Mouse (Mus musculus) left cerebral cortex, postnatal 10 days (tissue): Measurements from ENCODE around the gene Tom1l1. TPM values are rescaled to one million over a fixed set of nuclear protein-coding genes. Genes with fewer than 3 reads are reported as not detected.
A peak's percentile ranks its signal among the peaks of the same experiment; 100 is the strongest.
"Not testable (repeated sequence)": the region's sequence is repeated elsewhere in the genome, so short reads cannot be mapped to it uniquely, and the experiment has no call there.

Source experiments
- DNase-seq, 2 experiments: peaks; one replicate each; pipeline ENCODE4 v3.0.0; 2021 to 2022; ENCODE audit warnings: low spot score in 2 of 2, mixed read lengths in 1 of 2; ENCODE audit errors: extremely low spot score in 1 of 2
- intact Hi-C: fragments of 180-260 bp; cut with DNase I; formaldehyde crosslinking; loops from one replicate; pipeline ENCODE4 v1.15.1; 2025
- total RNA-seq, 2 experiments: library from RNA; stranded (reverse); gene quantifications; 2 replicates each; pipeline ENCODE4 v1.2.3; 2021

Gene Tom1l1
- total RNA-seq = 10 to 100 TPM; 17.1 to 19.3 TPM

DNA sequence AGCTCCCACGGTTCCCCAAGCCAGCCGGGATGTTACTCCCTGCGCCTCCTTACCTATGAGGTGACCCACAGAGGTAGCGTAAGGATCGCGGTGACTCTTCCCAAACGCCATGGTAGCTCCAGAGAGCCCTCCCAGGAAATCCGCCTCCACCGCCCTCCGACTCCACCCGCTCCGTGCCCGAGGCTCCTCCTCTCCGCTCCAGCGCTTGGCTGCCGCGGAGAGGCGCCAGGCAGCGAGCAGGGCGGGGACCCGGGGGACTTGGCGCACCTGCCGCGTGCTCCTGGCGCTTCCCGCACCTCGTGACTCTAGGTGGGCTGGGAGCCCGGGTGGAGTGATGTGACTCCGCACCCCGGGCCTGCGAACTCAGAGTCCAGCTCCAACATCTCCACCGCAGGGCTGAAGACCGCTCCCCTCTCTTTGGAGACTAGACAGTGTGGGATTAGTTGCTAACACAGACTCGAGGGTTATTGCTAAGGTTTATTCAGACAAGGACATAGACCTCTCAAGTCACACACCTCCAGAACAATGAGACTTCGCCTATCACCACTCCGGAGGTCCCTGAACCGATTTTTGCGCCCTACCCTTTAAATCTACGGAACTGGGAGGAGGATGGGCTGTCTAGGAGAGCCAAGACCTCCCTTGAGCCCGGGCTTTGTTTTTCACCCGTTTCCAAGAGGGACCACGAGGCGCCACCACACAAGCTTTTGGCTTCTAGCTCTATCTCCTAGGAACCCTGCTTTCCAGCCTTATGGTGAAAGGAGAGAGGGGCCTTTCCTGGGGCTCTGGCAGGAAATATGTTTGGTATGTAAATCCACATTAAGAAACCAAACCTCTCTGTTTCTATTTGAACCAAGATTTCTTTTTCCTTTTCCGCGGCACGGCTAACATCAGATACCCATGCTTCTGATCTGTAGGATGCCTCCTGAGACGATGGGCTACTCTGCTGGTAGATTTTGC, at the start of gene Tom1l1:
Gene Tom1l1, minus strand, starts transcription at position 907 of the 957 bp plus-strand sequence.
- peak; percentile 71 to 88 for DNase-seq
- intact Hi-C loops = no loop called here

DNA sequence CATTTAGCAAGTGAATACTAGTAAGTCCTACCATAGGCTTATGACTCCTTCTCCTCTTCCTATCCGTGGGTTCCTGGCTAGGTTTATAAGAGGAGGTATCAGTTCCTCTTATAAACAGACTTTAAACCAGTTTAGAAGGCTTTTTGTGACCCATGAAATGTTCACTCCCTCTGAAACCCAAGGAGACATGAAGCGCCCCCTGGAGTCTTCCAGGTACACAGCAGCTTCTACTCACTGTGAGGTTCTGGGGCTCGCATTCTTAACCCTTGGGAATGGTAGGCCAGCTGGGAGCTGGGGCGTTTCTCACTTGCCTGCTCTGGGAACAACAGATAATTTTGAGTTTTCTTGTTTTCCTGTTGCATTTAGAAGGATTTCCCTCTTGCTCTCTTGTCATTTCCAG, 45.4 kb upstream of the Tom1l1 start:
- intact Hi-C loops = no loop called here

DNA sequence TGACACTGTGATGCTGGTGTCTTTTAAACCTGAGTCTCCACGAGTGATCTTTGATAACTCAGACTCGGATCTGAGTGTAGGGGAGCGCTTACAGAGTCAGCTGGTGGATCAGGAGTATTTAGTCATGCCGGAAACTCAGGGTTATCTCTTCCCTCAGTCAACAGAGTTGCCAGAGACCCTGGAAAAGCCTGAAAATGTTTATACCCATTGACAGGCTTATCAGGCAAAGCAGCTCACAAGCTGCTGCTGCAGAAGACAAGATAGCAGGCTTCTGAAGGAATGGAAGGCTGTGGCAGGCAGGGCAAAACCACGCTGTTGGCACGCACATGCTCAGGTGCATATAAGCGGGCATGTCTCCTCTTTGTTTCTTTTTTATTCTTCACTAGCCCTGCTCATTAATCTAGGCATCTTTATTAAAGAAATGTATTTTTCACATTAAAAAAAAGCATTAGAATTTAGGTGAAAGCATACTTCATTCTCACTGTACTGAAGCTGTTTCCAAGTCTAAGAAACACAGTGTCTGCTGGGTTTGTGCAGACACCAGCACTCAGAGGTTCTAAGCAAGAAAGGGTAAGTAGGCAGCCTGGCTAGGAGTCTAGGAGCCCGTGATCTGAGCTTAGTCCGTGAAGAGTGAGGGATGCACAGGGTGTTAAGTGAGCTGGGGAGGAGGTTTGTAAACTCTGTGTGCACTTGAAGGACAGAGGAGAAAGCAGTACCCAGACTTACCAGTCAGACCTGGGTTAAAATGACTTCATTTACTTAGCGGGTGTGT, 39.4 kb upstream of the Tom1l1 start:
- intact Hi-C loops = no loop called here
- DNase-seq = no peak

More for the DNA sequence above, 45.4 kb upstream of the Tom1l1 start:
- no peak for DNase-seq

DNA sequence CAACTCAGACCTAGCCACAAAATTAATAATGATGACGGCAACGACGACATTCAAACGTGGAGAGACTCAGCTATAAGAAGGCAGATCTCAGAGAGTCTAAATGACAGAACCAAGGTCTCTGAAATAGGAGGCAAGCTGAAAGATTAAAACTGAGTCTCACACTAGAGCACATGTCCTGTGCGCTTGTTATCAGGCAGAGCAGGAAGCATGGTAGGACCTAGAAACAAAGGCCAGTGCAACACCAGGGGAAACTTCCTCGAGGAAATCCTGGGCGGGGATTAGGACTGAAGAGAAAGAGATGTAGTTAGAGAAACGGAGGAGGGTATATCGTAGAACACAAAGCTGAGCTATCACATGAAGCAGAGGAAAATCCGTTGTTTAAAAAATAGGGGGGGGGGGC, 38.6 kb upstream of the Tom1l1 start:
- intact Hi-C loops = no loop called here
- DNase-seq = no peak

DNA sequence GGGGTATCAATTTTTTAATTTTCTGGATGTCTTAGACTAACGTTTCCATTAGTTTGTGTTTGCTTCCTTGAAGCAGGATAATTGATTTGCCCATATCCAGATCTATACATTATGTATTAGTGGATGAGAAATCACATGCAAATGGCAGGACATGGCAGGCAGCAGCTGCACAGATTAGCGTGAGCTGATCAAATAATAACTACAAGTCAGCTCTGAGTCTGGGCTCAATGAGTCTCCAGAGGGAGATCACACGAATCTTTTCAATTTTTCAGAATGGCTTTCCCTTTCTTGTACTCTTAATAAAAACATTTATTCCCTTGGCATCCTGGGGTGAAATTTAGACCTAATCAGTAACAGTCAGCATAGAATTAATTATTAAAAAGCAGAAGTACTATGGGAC, 34.1 kb upstream of the Tom1l1 start:
- no peak for DNase-seq
- intact Hi-C loops = no loop called here

DNA sequence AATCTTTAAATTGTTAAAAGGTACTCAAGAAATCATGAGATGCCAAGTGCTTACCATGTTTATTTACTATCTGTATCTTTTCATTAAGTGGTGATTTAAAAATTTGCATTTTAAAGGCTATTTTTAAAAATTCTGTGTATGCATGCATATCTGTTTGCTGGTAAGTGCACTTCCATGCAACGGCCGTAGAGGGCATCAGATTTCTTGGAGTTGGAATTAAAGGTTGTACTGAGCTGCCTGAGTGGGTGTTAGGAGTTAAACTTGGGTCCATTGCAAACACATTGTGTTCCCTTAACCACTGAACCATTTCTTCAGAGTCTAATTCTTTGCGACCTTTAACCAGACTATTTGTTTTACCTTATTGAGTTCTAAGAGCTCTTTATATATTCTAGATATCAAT, 29.6 kb upstream of the Tom1l1 start:
- DNase-seq = no peak
- intact Hi-C loops = no loop called here

DNA sequence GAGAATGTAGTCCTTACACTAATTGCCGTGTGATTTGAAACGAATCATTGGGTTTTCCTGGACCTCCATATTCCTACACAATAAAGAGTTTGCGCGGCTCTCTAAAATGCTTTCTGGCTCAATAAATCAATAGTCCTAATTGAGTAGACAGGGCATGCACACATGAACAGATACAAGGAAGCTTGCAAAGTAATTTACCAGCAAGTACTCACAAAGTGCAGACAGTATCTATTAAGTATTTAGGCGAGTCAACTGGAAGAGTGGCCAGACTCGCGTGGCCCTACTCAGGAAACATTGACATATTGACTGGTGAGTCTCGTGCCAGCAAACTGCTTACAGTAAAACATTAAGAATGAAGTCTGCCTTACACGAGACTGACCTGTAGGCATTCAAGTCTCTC, 23.4 kb upstream of the Tom1l1 start:
- DNase-seq = no peak
- intact Hi-C loops = no loop called here

DNA sequence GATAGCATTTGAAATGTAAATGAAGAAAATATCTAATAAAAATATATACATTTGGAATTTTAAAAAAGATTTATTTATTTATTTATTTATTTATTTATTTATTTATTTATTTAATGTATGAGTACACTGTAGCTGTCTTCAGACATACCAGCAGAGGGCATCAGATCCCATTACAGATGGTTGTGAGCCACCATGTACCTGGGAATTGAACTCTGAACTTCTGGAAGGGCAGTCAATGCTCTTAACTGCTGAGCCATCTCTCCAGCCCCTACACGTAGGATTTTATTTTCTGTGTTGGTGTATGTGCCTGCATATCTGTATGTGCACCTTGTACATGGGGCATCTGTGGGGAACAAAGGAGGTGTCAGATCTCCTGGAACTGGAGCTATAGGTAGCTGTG, 19.0 kb upstream of the Tom1l1 start:
- intact Hi-C loops, DNase-seq: not testable (repeated sequence)

DNA sequence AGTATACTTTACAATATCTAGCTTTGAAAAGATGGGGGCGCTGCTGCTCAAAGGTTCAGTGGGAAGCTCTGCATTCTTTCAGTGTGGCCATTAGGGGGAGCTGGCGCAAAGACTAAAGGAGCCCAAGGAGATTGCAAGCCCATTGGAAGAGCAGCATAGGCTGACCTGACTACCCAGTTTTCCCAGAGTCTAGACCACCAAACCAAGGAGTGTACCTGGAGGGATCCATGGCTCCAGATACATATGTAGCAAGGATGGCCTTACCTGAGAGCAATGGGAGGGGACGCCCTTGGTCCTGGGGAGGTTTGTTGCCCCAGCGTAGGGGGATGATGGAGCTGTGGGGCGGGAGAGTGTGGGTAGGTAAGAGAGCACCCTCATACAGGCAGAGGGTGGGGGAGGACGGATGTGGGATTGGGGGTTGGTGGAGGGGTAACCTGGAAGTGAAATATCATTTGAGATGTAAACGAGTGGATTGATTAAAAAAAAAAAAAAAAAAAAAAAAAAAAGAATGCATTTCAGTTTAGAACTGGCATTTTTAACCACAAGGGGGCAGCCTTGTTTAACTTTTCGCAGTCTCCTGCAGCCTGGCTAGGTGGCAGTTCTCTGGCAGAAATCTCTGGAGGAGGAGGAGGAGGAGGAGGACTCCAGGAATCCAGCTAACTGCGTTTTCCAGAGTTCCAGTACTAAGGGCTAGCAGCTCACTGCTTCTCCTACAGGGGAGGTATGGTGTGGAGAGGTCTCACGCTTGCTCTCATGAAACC, 9.5 kb upstream of the Tom1l1 start:
- peak; percentile 69 to 80 for DNase-seq
- intact Hi-C loops = loop anchor here (10.0 kb wide), 1 partner anchor 587 kb away; no protein-coding TSS in a partner anchor

DNA sequence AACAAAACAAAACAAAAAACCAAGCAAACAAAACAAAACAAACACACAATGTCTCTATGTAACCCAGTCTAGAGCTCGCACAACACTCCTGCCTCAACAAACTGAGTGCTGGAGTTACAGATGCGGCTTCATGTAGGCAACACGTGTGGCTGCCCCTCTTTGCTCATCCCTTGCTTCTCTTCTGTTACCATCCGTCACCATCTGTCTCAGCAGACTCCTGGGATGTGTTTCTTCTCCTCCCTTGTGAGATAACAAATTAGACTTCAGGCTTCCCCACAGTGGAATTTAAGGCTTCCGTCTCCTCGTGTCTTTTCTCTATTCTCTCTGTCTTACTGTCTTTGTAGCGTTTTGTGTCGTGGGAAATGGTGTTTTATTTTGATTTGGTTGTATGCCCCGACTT, 7.6 kb upstream of the Tom1l1 start:
- intact Hi-C loops = loop anchor here (10.0 kb wide), 1 partner anchor 589 kb away; no protein-coding TSS in a partner anchor
- no peak for DNase-seq

DNA sequence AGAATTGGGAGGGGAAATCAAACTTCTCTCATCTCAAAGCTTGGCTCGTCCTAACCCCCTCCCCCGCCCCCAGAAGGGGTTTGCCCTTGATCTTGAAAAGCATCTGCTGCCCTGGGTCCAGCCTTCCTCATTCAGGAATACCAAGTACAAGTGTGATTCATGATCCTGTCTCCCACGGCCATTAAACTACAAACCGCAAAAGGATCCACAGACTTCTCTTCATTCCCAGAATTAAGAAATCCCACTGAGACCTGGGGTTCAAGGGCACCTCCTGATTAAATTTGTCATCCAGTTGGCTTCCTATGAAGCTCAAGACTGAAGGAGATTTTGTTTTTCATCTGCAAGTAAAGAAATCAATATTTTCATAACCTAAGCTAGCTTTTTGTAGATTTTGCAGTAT, 6.0 kb upstream of the Tom1l1 start:
- intact Hi-C loops = loop anchor here (10.0 kb wide), 1 partner anchor 591 kb away; no protein-coding TSS in a partner anchor
- DNase-seq = no peak

DNA sequence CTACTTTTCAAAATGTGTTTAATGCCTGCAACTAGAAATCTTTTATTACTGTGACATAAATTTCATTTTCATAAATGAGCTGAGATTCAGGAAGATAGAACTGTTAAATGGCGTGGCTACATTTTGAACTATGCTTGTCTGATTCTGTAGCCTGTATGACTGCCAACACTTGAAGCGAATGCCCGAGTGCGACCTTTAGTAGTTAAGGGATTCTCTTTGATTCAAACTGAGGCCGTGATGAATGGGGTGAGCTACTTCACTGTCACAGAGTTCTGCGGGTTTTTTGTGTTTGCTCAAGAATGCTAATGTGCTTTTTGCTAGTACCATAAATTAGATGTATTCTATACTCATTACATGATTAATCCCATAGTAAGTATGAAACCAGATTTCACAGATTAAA, 2.2 kb upstream of the Tom1l1 start:
- DNase-seq = no peak
- intact Hi-C loops = loop anchor here (10.0 kb wide), 1 partner anchor 594 kb away; no protein-coding TSS in a partner anchor

DNA sequence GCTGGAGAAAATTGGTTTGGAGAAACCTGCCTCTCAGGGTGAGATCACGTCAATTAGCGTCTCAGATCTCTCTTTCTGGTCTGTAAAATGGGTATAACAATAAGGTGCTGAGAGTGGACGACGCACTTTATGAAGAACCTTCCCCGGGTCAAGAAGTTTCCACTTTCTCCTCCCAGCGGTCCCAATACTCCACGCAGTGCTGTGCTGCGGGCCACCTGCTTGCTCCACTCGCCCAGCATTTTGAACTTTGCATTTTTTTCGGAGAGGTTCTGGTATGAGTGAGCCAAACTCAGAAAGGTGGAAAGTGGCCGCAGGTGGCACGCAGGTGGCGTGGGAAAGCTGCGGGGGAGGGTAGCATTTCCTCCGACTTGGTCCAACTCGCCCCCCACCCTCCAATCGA, 1.1 kb downstream of the Tom1l1 start:
- intact Hi-C loops = no loop called here

DNA sequence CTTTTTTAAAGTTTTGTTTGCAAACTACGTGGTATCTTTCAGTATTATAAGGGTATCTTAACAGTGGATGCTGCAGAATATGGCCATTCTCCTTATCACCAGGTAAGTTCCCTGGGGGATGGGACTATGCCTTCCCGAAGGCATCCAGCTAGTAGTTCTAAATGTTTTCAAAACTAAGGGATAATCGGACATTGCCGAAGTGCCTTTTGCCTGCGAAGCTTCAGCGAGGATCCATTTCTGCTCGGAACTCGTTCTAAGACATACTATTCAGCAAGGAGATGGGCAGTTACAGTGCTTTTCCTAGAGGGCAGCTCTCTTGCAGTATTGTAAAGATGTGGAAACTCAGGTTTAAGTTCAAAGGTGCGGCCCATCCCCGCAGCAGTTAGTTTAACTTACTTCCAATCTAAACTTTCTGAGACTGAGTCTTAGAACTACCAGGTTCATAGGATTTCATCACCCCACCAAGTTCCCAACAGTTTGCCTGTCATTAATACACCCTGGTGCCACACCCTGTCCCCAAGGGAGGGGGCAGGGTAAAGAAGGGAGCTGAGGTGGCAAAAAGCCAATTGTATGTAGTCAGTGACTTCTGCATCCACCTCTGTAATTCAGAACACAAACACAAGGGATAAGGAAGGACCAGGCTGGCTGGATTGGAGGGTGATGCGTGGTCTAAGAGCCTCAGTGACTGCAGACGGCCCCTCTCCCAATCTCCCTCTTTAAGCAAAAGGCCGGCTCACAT, 1.7 kb downstream of the Tom1l1 start:
- DNase-seq = no peak

More for the DNA sequence above, 1.1 kb downstream of the Tom1l1 start:
- DNase-seq = no peak

DNA sequence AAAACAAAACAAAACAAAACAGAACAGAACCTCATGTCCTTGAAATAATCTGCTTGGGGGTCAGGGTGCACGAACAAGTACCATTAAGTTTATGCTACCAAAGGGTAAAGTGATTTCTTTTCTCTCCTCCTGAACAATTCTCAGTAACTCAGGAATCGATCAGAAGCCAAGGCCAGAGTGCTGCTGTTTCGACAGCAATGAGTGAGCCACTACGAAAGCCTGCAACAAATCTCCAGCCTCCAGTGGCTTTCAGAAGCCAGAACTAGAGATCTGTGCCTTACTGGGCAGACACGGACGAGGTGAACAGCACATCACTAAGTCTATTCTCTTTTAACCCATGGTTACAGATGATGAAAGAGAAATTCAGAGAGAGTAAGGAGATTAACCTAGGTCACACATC, 3.0 kb downstream of the Tom1l1 start:
- DNase-seq = no peak
- intact Hi-C loops = no loop called here

More for the DNA sequence above, 1.7 kb downstream of the Tom1l1 start:
- intact Hi-C loops = no loop called here

DNA sequence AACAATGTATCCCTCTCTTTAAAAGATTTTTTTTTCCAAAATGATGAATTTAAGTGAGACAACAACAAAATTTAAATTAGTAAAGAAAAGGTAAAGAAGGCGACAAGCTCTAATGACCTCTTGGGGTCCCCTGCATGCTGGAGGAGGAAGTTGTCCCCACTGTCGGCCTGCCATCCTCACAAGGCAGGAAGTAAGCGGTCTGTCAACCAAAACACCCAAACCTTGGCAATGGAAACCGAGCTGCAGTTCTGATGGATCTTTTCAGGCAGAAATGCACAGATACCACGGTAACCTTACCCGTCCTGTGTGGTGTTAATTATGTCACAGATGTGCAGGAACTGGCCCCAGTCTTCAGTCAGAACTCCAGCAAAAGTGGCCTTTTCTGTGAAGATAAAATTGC, 3.4 kb downstream of the Tom1l1 start:
- intact Hi-C loops = no loop called here
- DNase-seq = no peak

DNA sequence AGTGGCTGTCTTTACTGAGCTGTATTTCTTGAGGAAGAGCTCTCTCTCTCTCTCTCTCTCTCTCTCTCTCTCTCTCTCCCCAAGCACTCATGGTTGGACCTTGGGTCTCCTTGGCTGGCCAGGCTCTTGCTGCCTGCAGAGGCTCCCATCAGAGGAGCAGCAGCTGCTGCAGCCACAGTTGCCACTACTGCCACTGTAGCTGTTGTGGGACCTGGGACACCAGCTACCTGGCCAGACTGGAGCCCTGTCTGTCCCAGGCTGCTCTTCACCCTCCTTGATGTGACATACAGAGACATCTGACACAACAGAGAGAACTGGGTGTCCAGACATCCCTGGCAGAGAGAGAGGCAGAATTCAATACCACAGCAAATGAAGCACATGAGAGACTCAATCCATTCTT, 7.0 kb downstream of the Tom1l1 start:
- DNase-seq = no peak
- intact Hi-C loops = no loop called here

DNA sequence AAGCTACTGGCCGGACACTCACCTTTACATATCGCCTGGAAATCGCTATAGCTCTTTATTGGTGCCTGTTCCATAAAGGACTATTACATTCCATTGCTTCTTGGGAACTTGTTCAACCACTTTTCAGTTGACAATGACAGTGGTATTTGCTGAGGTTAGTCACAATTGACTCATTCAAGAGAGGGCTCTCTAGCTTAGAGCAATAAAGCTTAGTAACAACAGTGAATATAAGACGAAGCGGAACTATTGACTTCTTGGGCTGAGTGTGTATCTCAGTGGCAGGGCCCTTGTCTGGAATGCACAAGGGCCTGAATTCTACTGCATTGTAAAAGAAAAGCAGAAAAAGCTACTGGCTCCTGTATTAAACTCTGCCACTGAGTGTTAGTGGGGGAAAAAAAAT, 9.6 kb downstream of the Tom1l1 start:
- intact Hi-C loops = no loop called here

More for the DNA sequence above, 9.6 kb downstream of the Tom1l1 start:
- DNase-seq = no peak
